Mouse (Mus musculus) cortical plate, adult 2 months (tissue): ENCODE measurements around the gene Bloc1s3. TPM values are rescaled to one million over a fixed set of nuclear protein-coding genes. Genes with fewer than 3 reads are reported as not detected.
"Not testable (repeated sequence)": the region's sequence is repeated elsewhere in the genome, so short reads cannot be mapped to it uniquely, and the experiment has no call there.

Experiments used
- H3K27ac ChIP-seq: fragments of 200-500 bp; 2 replicates; pipeline ENCODE4 v1.5.1; 2012; ENCODE audit warnings: low read length, control low read depth, inconsistent platforms; ENCODE audit not compliant: insufficient read depth
- H3K4me1 ChIP-seq: fragments of 200-500 bp; 2 replicates; pipeline ENCODE4 v1.6.1; 2011; ENCODE audit warnings: low read length; ENCODE audit not compliant: control insufficient read depth, insufficient read depth
- H3K4me3 ChIP-seq: fragments of 200-500 bp; 2 replicates; pipeline ENCODE4 v1.5.1; 2011; ENCODE audit warnings: mild to moderate bottlenecking, low read length, control low read depth; ENCODE audit not compliant: insufficient read depth
- CTCF ChIP-seq: fragments of 200-500 bp; IDR thresholded peaks from 2 replicates; pipeline ENCODE4 v1.5.1; 2011; ENCODE audit warnings: mild to moderate bottlenecking, control low read depth, low read length; ENCODE audit not compliant: insufficient read depth; ENCODE audit errors: extremely low read depth
- POLR2A ChIP-seq: fragments of 200-500 bp; IDR thresholded peaks from 2 replicates; pipeline ENCODE4 v1.6.1; 2011; ENCODE audit warnings: mild to moderate bottlenecking, low read length, control low read depth; ENCODE audit not compliant: insufficient read depth; ENCODE audit errors: extremely low read depth
- polyA plus RNA-seq: library from polyadenylated mRNA; depleted of rRNA; stranded (reverse); fragments of >200 nt; gene quantifications from 2 replicates; pipeline ENCODE4 v1.2.3, GENCODE M21; 2012

Gene Bloc1s3
- polyA plus RNA-seq, 1 experiment: 7.6 TPM

DNA sequence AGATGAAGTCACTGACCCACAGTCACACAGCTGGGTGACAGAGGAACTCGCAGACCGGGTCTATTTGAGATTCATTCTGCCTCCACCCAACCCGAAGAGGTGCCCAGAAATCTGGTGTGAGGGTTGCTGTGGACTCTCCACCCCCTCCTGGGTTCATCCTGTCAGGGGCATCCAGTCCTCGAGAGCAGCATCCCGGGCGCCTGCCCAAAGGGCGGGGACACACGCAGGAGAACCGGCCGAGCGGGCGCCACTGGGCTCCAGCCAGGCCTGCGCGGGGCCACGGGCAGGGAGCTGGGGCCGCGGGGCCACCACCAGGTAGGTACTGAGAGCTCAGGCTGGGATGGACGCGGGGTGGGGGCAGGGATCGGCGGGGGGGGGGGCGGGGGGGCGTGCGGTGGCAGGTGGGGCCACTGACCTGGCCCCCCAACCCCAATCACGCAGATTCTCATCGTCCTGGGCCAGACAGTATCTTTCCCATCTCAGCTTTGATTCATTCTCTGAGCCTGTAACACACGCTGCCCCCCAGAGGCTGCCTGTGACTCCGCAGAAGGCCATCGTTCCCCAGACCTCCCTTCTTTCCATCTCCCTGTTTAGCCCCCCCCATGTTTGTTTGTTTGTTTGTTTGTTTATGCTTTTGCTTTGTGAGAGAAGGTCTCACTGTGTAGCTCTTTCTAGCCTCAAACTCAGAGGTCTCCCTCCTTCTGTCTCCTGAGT is 9.6 kb upstream of the Bloc1s3 start, which contains the start of gene Nkpd1:
Gene Nkpd1, plus strand, starts transcription at position 187 of the 714 bp plus-strand sequence.
- H3K27ac ChIP-seq: no peak within 1 kb of the TSS
- TF ChIP-seq POLR2A: no peak
- TF ChIP-seq CTCF: peak; percentile 34; the same call in 1 of the 2 replicates
- H3K4me3 ChIP-seq: no peak within 1 kb of the TSS
- no peaks in the 10 kb centered on the region for H3K4me1 ChIP-seq

DNA sequence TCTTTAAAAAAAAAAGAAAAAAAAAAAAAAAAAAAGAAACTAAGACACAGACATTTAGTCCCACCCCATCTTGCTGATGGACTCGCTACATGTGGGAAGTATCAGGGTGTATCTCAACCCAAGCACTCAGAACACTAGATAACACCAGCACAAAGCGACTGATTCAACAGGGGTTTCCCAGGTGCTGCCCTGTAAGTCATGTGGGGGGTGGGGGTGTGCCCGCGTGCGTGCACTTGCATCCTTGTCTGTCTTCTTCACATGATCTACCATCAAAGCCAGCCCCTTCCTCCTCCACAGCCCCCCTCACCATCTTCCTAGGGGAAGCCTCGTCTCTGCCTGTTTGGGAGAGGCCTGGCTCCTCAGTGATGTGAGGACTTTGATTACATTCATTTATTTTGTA is 4.2 kb upstream of the Bloc1s3 start:
- Histone ChIP-seq H3K27ac (no peak overlapping the region), H3K4me1 (peaks cover 2% of the 10 kb centered on the region; the same call in 1 of the 2 replicates), H3K4me3 (no peak overlapping the region)
- TF ChIP-seq CTCF: no peak
- TF ChIP-seq POLR2A: no peak

DNA sequence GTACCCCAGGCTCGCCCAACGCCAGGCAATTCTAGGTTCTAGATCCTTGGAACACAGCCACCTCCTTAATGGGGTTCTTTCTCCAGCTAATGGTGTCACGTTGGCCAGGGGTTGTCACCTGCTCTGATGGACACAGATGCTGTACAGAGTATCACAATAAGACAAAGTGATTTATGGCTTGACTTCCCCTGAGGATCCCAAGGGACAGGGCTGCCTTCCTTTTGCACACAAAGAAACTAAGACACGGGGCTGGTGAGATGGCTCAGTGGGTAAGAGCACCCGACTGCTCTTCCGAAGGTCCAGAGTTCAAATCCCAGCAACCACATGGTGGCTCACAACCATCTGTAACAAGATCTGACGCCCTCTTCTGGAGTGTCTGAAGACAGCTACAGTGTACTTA is 3.8 kb upstream of the Bloc1s3 start:
- H3K27ac ChIP-seq, H3K4me1 ChIP-seq, H3K4me3 ChIP-seq: not testable (repeated sequence)

DNA sequence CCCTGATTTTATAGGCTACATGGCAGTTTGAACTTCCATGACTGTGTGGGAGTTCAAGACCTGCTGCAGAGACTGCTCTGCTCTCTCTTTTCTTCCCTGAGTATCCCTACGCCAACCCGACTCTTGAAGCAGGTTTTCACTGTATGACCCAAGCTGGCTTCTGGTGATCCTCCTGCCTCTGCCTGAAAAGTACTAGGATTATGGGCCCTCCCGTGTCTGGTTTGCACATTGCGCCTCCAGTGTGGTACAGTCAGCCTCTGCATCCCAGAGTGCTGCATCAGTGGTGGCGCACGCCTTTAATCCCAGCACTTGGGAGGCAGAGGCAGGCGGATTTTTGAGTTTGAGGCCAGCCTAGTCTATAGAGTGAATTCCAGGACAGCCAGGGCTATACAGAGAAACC is 1.6 kb upstream of the Bloc1s3 start:
- no peak overlapping the region for H3K27ac ChIP-seq
- H3K4me1 ChIP-seq: peaks cover 2% of the 10 kb centered on the region; the same call in 1 of the 2 replicates
- no peak overlapping the region; the same call in 1 of the 2 replicates for H3K4me3 ChIP-seq
- no peak for TF ChIP-seq CTCF
- no peak for TF ChIP-seq POLR2A

DNA sequence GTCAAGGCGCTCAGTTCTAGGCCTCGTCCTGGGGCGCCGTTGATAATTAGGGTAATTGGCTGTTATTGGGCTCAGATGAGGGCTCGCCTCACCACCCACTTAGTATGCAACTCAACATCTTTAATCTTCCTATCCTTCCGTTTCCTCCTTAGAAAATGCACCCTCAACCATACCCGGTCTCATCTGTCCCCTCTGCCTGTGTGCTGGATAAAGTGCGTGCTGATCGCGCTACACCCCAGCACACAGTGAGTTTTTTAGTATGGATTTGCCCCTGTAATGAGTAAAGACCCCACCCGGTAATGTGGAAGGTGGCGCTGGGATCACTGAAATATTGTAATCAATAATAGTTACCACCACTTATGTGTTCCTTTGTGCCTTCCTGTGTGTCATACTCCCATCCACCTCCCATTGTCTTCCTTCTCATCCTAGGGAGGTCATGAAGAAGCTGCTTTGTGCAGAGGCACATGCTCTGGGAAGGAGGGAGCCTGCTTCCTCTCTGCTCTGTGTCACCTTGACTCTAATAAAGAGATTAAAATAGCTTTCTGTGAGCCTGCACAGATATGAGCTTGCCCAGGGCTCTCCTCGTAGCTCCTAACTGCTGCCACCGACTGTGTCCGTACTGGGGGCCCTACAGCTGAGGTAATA is 879 bp upstream of the Bloc1s3 start:
- TF ChIP-seq CTCF (no peak), POLR2A (no peak)
- Histone ChIP-seq H3K4me3 (peak overlapping the region; percentile 59), H3K4me1 (peaks cover 2% of the 10 kb centered on the region; the same call in 1 of the 2 replicates), H3K27ac (no peak overlapping the region)

DNA sequence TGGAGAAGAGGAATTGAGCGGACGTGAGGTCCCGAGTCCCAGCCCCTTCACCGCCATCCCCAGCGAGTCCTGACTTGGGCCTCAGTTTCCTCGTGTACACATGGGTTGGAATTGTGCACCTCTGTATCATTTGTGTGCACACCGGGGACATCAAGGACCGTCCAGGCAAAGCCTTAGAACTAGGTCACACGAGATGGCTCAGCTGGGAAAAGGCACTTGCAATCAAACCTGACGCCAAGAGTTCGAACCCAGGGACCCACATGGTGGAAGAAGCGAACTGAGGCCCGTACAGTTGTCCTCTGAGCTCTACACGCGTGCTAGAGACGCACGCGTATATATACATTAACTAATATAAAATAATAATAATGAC is 570 bp downstream of the Bloc1s3 start:
- no peak overlapping the region for H3K27ac ChIP-seq

DNA sequence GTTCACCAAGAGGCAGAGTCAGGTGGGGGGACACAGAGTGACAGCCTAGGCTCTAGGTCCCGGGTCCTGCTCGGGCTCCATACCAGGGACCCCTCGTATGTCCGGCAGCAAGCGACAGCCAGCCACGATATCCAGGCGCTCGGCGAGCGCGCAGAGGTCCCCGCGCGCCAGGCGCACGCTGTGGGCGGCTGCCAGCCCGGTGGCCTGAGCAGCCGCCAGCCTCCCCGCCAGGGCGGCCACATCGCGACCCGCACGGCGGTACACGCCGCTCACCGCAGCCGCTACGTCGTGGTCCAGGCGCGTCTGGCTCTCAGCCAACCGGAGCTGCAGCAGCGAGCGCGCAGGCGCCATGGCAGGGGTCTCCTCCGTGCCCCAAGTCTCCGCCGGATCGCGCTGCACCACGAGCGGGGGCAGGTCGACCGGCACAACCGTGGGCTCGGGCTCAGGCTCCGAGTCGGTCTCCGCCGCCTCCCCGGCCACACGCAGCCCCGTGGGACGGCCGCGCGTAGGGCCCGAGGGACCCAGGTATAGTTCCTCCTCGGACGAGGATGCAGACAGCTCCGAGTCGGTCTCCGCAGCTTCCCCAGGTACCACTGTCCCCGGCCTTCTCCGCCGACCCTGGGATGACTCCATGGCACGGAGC is 1.1 kb downstream of the Bloc1s3 start:
- Histone ChIP-seq H3K27ac (no peak overlapping the region), H3K4me1 (peaks cover 2% of the 10 kb centered on the region; the same call in 1 of the 2 replicates), H3K4me3 (peak overlapping the region; percentile 59)
- TF ChIP-seq CTCF: no peak
- no peak for TF ChIP-seq POLR2A

More for the DNA sequence above, 570 bp downstream of the Bloc1s3 start:
- Histone ChIP-seq H3K4me3 (peak overlapping the region; percentile 59), H3K4me1 (peaks cover 2% of the 10 kb centered on the region; the same call in 1 of the 2 replicates)
- no peak for TF ChIP-seq CTCF
- TF ChIP-seq POLR2A: no peak

DNA sequence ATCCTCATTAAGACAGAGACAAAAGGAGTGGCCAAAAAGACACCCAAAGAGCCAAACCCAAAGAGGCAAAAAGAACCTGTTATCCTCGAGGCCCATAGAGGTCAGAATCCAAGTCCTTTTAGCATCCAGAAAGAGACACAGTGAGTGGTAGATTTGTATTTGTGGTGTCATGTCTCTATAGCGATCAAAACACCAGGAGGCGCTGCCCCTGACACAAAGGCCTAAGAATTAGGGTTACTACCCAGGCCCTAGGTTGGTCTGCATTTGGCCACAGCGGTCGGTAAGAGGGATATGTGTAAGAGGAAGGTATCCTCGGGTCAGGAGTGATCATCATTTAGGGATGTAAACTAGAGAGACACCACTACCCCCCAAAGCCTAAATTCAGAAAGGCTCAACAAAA is 1.8 kb downstream of the Bloc1s3 start:
- Histone ChIP-seq H3K4me1 (peaks cover 2% of the 10 kb centered on the region; the same call in 1 of the 2 replicates), H3K4me3 (0 out of 2 replicates have a peak overlapping the region, but pooled peaks have one; percentile 59), H3K27ac (no peak overlapping the region)
- no peak for TF ChIP-seq POLR2A
- TF ChIP-seq CTCF: no peak

DNA sequence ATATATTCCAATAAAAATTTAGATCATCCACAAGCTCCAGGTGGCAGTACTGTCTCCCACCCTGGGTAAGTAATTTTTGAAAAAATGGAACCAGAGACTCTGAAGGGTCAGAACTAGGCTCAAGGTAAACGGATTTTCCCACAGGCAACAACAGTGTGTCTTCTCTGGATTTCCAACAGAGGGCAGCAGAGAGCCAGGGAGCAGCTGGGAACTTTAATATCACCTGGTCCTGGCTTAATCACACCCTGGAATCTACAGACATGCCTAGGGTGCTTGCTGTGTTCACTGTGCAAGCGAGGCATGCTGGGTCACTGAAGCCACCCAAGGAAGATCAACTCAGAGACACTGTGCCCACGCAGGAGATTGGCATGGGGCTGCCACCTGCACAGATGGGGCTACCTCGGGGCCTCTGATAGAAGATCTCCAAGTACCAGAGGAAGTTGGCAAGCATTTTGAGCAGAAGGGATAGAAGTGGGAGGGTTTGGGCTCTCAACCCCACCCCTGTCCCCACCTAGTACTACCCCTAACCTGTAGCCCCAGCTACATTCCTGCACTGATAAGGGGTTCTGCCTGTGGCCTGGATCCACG is 4.6 kb downstream of the Bloc1s3 start:
- Histone ChIP-seq H3K4me3 (no peak overlapping the region), H3K27ac (no peak overlapping the region), H3K4me1 (no peaks in the 10 kb centered on the region)
- TF ChIP-seq POLR2A (no peak), CTCF (peak; percentile 90)

DNA sequence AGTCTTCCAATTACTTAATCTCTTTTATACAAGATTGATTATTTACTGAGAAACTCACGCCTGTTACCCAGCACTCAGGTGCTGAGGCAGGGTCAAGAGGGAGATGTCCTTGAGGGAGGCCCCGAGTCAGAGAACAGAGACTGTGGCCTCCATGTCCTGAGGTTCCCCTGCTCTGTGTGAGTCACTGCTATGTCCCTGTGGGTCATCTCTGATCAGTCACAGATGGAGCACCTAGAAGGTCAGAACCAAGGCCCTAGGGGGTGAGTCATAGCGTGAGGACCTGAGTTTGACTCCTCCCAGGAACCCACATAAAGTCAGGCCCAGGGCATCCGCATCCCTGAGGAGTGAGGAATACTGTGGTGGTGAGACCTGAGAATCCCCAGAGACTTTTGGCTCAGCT is 6.5 kb downstream of the Bloc1s3 start:
- Histone ChIP-seq H3K27ac (no peak overlapping the region), H3K4me1 (no peaks in the 10 kb centered on the region), H3K4me3 (no peak overlapping the region)
- TF ChIP-seq POLR2A: no peak
- no peak for TF ChIP-seq CTCF
